Mouse (Mus musculus): ENCODE results near the gene Itgav.

- TF ChIP-seq CTCF (IDR thresholded peaks at IDR 0.05; ENCODE audit: borderline replicate concordance, control insufficient read depth, extremely low read depth, insufficient read depth, low read length, poor library complexity) = no peak
- no peak for TF ChIP-seq POLR2A (IDR thresholded peaks at IDR 0.05; ENCODE audit: control insufficient read depth, extremely low read depth, insufficient read depth, low read length, poor library complexity)
These were observed 18.6 kb downstream of the Itgav start for GRCm38 (mm10) chr2:83742836-83743235.

Data from thymus, adult 2 months (tissue).